In the genomic region with DNA sequence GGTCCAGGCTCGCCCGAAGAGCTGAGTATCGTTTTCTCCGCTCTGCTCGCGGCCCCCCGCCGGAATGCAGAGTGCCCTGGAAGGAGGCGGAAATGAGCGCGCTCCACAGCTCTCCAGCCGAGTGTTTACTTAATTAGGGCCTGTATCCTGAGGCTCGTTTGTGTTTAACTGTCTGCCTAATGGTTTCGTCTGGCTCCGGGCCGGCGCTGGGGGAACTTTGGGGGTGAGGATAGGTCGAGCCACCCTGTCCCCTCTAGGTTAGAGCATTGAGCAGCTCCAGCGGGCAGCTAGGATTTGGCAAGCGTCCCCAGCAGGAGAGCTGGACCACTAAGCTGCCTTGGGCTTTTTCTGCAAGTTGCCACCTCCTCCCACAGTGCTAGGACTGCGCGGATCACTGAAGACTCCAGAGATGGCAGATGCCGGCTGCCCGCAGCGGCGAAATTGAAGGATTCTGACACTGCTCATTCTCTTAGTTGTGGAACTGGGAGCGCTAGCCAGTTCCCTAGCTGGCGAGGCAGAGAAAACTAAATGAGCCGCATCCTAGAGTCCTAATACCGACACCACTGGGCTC, we compare ENCODE assay signal across 9 mouse cellular contexts. TPM values are rescaled to one million over a fixed set of nuclear protein-coding genes. Genes with fewer than 3 reads are reported as not detected.
DNase-seq lines count a peak whose midpoint lies in the region; ATAC-seq and TF ChIP-seq lines count a peak whose summit lies in the region.
"Had no signal": no experiment of that assay in that cellular context is flagged by ENCODE, and none has a peak within 500 bp of the region (broad histone marks: within the 10 kb centered on the region; RNA-seq: fewer than 3 reads in every experiment).

No protein-coding gene starts in this region.

- TF ChIP-seq EP300 in heart, adult 2 months (IDR thresholded peaks at IDR 0.05; ENCODE audit: insufficient read depth, low read depth, low read length), result no peak

- TF ChIP-seq CTCF in heart, adult 2 months (IDR thresholded peaks at IDR 0.05), result no peak
- TF ChIP-seq CTCF in brain, embryonic 14.5 days (IDR thresholded peaks at IDR 0.05; ENCODE audit: borderline replicate concordance, extremely low read depth, insufficient read depth, insufficient read length), result no peak

- H3K4me3 ChIP-seq in heart, adult 2 months, result peak overlapping the region; percentile 32
- peak overlapping the region; percentile 29 for H3K4me3 ChIP-seq in forebrain, embryonic 15.5 days

- no peak overlapping the region for H3K9ac ChIP-seq in heart, adult 2 months (ENCODE audit: low read depth, low read length)
- no peak overlapping the region for H3K9ac ChIP-seq in forebrain, embryonic 15.5 days (replicated peaks)

- no peak for TF ChIP-seq POLR2A in heart, adult 2 months (IDR thresholded peaks at IDR 0.05; ENCODE audit: insufficient read depth, low read depth, low read length)
- no peak for TF ChIP-seq POLR2A in brain, embryonic 14.5 days (IDR thresholded peaks at IDR 0.05; ENCODE audit: borderline replicate concordance, extremely low read depth, insufficient read depth, insufficient read length, poor library complexity, severe bottlenecking)

- no peaks in the 10 kb centered on the region for H3K36me3 ChIP-seq in heart, adult 2 months (ENCODE audit: control insufficient read depth, insufficient read depth, low read length)
- H3K36me3 ChIP-seq in forebrain, embryonic 15.5 days, result no peaks in the 10 kb centered on the region

- WGBS in heart, adult 2 months, result 8% methylated on average over 30 of the region's 30 CpGs
- under 1% methylated on average over 30 of the region's 30 CpGs for WGBS in forebrain, embryonic 15.5 days

- no peaks in the 10 kb centered on the region for H3K9me3 ChIP-seq in forebrain, embryonic 15.5 days

- H3K4me1 ChIP-seq in heart, adult 2 months (ENCODE audit: control insufficient read depth, insufficient read depth, low read length), result peaks cover 1% of the 10 kb centered on the region
- H3K4me1 ChIP-seq in forebrain, embryonic 15.5 days, result peaks cover 37% of the 10 kb centered on the region

- H3K27ac ChIP-seq in heart, adult 2 months, result no peak overlapping the region
- no peak overlapping the region for H3K27ac ChIP-seq in forebrain, embryonic 15.5 days (replicated peaks)

- H3K79me2 ChIP-seq in heart, adult 2 months (replicated peaks; ENCODE audit: control insufficient read depth, insufficient read depth, low read length), result no peaks in the 10 kb centered on the region

- ATAC-seq in forebrain, embryonic 15.5 days (replicated peaks), result peak; percentile 81
- no peak for ATAC-seq in megakaryocyte-erythroid progenitor cell, adult 5-6 weeks (replicated peaks; ENCODE audit: low FRiP score, low TSS enrichment, poor library complexity, severe bottlenecking)

- DNase-seq in heart, adult 2 months, result peak in 1 of 2 experiments; percentile 30
- DNase-seq in heart, postnatal 25 days (ENCODE audit: low spot score), result no peak
- peak; percentile 85 for DNase-seq in brain, embryonic 14.5 days (ENCODE audit: low read depth)
- peak; percentile 64 for DNase-seq in kidney, postnatal 14 days
- DNase-seq in lung, postnatal 14 days, result peak; percentile 61
- DNase-seq in right cerebral cortex, postnatal 25 days, result peak; percentile 15

- peaks cover 15% of the 10 kb centered on the region for H3K27me3 ChIP-seq in heart, adult 2 months (ENCODE audit: control insufficient read depth, insufficient read depth, low read length)
- H3K27me3 ChIP-seq in forebrain, embryonic 15.5 days, result peaks cover 63% of the 10 kb centered on the region

- intact Hi-C loops in heart, adult 2 months (cut with DNase I), result no loop called here
- intact Hi-C loops in heart, postnatal 25 days (cut with DNase I), result no loop called here

- peak overlapping the region; percentile 54 for H3K4me2 ChIP-seq in forebrain, embryonic 15.5 days (replicated peaks)

RNA-seq across cellular contexts. Expression of a gene that starts 2.8 kb away (rescaled TPM):
- 1 to 10 TPM in 1 of 2 experiments, under 1 TPM in 1; 0.91 to 1.1 TPM for total RNA-seq in heart, adult 2 months (2021)
- 1.2 and 1.4 TPM in 2 replicates for polyA plus RNA-seq in heart, adult 2 months (2012; rRNA removed)
- 1 to 10 TPM; 1.3 to 1.6 TPM for total RNA-seq in heart, postnatal 25 days (2021)
- polyA plus RNA-seq in brain, embryonic 14.5 days (2012; rRNA removed), result 2.0 and 4.8 TPM in 2 replicates
- 0.83 and 1.3 TPM in 2 replicates for polyA plus RNA-seq in forebrain, embryonic 15.5 days (2015; fragmentation: Nextera tagmentation; extraction: Ambion mirVana)
- total RNA-seq in megakaryocyte-erythroid progenitor cell, adult 5-6 weeks (2014; fragmentation: Nextera tagmentation), result not detected in 2 replicates
- total RNA-seq in megakaryocyte-erythroid progenitor cell, adult 5-6 weeks (2017), result not detected in 2 replicates

RNA-seq across cellular contexts. Expression of a gene that starts 7.5 kb away (rescaled TPM):
- not detected for total RNA-seq in heart, adult 2 months (2021)
- not detected in 2 replicates for polyA plus RNA-seq in heart, adult 2 months (2012; rRNA removed)
- total RNA-seq in heart, postnatal 25 days (2021), result not detected
- not detected in 2 replicates for polyA plus RNA-seq in brain, embryonic 14.5 days (2012; rRNA removed)
- polyA plus RNA-seq in forebrain, embryonic 15.5 days (2015; fragmentation: Nextera tagmentation; extraction: Ambion mirVana), result not detected in 2 replicates
- not detected in 2 replicates for total RNA-seq in megakaryocyte-erythroid progenitor cell, adult 5-6 weeks (2014; fragmentation: Nextera tagmentation)
- not detected in 2 replicates for total RNA-seq in megakaryocyte-erythroid progenitor cell, adult 5-6 weeks (2017)
- total RNA-seq: heart, adult 18-20 months had no signal
